Mouse (Mus musculus) erythroblast, adult 5-6 weeks (primary cell): ENCODE data around the gene Olfr1124. TPM values are rescaled to one million over a fixed set of nuclear protein-coding genes. Genes with fewer than 3 reads are reported as not detected.
"Not testable (repeated sequence)": the region's sequence is repeated elsewhere in the genome, so short reads cannot be mapped to it uniquely, and the experiment has no call there.

Source experiments
- ATAC-seq: replicated peaks from 2 replicates; pipeline ENCODE4 v1.8.0; 2016; ENCODE audit warnings: moderate number of reproducible peaks, mild to moderate bottlenecking, moderate TSS enrichment, inconsistent platforms; ENCODE audit not compliant: poor library complexity, low FRiP score, severe bottlenecking
- total RNA-seq, 2 experiments: library from RNA; stranded (forward) in 1 of 2; stranded (reverse) in 1 of 2; fragments of 150-400 nt in 1 of 2; fragments of 200-764, 138-1000 nt in 1 of 2; gene quantifications; 2 replicates each; pipeline versions ENCODE4 v1.2.3 to v1.2.4; 2015 to 2017; ENCODE audit warnings: low replicate concordance in 2 of 2

Olfr1124 gene
- total RNA-seq (2015; ENCODE audit: low replicate concordance) (not detected in 2 replicates), total RNA-seq (2017; ENCODE audit: low replicate concordance) (not detected in 2 replicates)

- ATAC-seq: no peak
Measured at GRCm38 (mm10) chr2:87429975-87430374, at the start of gene Olfr1124. Olfr1124 (plus strand) TSS chr2:87430275.

DNA sequence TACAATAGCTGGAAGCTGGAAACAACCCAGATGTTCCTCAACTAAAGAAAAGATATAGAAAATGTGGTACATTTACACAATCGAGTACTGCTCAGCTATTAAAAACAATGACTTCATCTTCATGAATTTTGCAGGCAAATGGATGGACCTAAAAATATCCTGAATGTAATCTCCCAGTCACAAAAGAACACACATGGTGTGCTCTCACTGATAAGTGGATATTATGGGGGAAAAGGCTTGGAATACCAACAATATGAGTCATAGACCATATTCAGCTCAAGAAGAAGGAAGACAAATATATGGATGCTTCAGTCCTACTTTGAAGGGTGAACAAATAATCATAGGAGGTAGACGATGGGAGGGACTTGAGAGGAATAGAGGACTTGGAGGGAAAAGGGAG, 46.1 kb upstream of the Olfr1124 start:
- ATAC-seq: no peak

GRCm38 (mm10) chr2:87385549-87385948, 44.5 kb upstream of the Olfr1124 start, which contains the start of gene Olfr1122:
Olfr1122 (plus strand) TSS chr2:87385849.
- no peak for ATAC-seq

DNA sequence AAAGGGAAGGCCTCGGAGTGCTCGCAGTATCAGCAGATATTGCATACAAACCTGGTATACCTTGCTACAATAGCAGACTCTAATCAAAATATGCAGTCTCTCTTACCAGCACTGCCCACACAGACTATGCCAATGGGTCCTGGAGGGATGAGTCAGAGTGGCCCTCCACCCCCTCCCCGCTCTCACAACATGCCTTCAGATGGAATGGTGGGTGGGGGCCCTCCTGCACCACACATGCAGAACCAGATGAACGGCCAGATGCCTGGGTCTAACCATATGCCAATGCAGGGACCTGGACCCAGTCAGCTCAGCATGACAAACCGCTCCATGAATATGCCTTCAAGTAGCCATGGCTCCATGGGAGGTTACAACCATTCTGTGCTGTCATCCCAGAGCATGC, 36.5 kb upstream of the Olfr1124 start:
- ATAC-seq: not testable (repeated sequence)

GRCm38 (mm10) chr2:87394686-87395085, 35.4 kb upstream of the Olfr1124 start:
- ATAC-seq: not testable (repeated sequence)

GRCm38 (mm10) chr2:87416335-87416734, 13.7 kb upstream of the Olfr1124 start, which contains the start of gene Olfr1123:
Olfr1123 (plus strand) TSS chr2:87416635.
- no peak for ATAC-seq

GRCm38 (mm10) chr2:87437731-87438130, 7.7 kb downstream of the Olfr1124 start:
- no peak for ATAC-seq

- ATAC-seq: no peak
Measured at GRCm38 (mm10) chr2:87453662-87454061, 23.6 kb downstream of the Olfr1124 start, which contains the start of gene Olfr1126. Olfr1126 (plus strand) TSS chr2:87453962.

DNA sequence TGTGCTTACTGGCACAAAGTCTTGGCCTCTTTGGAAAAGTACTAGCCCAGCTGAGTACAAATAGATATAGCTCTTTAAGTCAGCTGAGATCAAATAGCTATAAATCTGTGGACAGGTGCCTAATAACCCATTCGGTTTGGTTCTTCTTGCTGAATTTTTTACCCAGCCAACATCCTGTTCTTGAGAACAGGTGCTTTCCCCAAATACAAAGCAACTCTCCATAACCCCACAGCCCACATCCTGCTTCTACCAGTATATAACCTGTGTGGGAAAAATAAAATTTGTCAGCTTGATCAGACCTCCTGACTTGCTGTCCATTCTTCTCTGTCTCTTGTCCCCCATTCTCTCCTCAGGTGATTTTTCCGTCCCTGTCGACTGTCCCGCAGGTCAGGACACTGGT, 31.7 kb downstream of the Olfr1124 start:
- no peak for ATAC-seq

- no peak for ATAC-seq
Measured at GRCm38 (mm10) chr2:87480207-87480606, 50.1 kb downstream of the Olfr1124 start.

DNA sequence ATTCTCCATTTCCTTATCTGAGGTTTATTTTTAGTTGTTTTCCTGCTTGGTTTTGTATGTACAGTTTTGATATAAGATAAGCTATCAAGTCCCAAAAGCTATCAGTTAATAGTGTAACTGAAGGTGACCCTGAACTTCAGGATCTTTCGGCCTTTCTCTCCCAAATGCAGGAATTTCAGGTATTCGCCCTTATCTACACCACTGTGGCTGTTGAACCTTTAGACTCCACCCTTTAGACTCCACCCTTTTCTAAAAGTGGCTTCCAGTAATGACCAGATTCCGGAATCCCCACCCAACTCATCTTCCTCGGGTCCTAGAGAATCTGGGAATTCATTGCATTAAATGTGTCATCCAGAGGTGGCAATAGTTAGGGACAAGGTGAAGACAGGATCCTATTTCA, 51.1 kb downstream of the Olfr1124 start:
- no peak for ATAC-seq

DNA sequence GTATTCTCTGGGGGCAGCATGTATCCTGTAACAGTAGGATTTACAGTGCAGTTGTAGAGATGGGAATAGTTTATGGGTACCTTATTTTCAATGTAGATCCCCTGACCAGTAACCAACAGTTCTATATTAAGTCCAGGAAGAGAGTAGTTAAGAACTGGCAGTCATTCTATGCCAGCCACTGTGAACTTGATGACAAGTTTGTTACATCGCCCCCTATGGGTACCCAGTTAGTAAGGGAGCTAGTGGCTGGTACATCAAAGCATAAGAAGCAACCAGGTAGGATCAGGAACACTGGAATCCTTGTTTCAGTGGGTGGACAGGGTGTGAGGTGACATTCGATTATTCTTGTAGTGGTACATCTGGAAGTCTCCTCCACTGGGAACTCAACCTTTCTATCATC, 52.2 kb downstream of the Olfr1124 start:
- no peak for ATAC-seq

Other genes starting within 250 kb of the Olfr1124 start
- gene Olfr1112, start 242.5 kb upstream of the Olfr1124 start, total RNA-seq (2015; ENCODE audit: low replicate concordance): not detected in 2 replicates
- gene Olfr1112, start 242.5 kb upstream of the Olfr1124 start, total RNA-seq (2017; ENCODE audit: low replicate concordance): not detected in 2 replicates
- not detected in 2 replicates for gene Olfr1113, start 221.3 kb upstream of the Olfr1124 start, total RNA-seq (2015; ENCODE audit: low replicate concordance)
- gene Olfr1113, start 221.3 kb upstream of the Olfr1124 start, total RNA-seq (2017; ENCODE audit: low replicate concordance): not detected in 2 replicates
- gene Olfr1115, start 182.3 kb upstream of the Olfr1124 start, total RNA-seq (2015; ENCODE audit: low replicate concordance): not detected in 2 replicates
- gene Olfr1115, start 182.3 kb upstream of the Olfr1124 start, total RNA-seq (2017; ENCODE audit: low replicate concordance): 0.70 TPM in 1 of 2 replicates, not detected in the other
- not detected in 2 replicates for gene Olfr1116, start 162.7 kb upstream of the Olfr1124 start, total RNA-seq (2015; ENCODE audit: low replicate concordance)
- gene Olfr1116, start 162.7 kb upstream of the Olfr1124 start, total RNA-seq (2017; ENCODE audit: low replicate concordance): under 0.01 TPM in 1 of 2 replicates, not detected in the other
- not detected in 2 replicates for gene Olfr1118, start 122.7 kb upstream of the Olfr1124 start, total RNA-seq (2015; ENCODE audit: low replicate concordance)
- gene Olfr1118, start 122.7 kb upstream of the Olfr1124 start, total RNA-seq (2017; ENCODE audit: low replicate concordance): not detected in 2 replicates
- gene Olfr1120, start 75.5 kb upstream of the Olfr1124 start, total RNA-seq (2015; ENCODE audit: low replicate concordance): not detected in 2 replicates
- gene Olfr1120, start 75.5 kb upstream of the Olfr1124 start, total RNA-seq (2017; ENCODE audit: low replicate concordance): not detected in 2 replicates
- not detected in 2 replicates for gene Olfr1121, start 60.4 kb upstream of the Olfr1124 start, total RNA-seq (2015; ENCODE audit: low replicate concordance)
- not detected in 2 replicates for gene Olfr1121, start 60.4 kb upstream of the Olfr1124 start, total RNA-seq (2017; ENCODE audit: low replicate concordance)
- not detected in 2 replicates for gene Olfr1122, start 44.4 kb upstream of the Olfr1124 start, total RNA-seq (2015; ENCODE audit: low replicate concordance)
- gene Olfr1122, start 44.4 kb upstream of the Olfr1124 start, total RNA-seq (2017; ENCODE audit: low replicate concordance): 0.09 TPM in 1 of 2 replicates, not detected in the other
- not detected in 2 replicates for gene Olfr1123, start 13.6 kb upstream of the Olfr1124 start, total RNA-seq (2015; ENCODE audit: low replicate concordance)
- gene Olfr1123, start 13.6 kb upstream of the Olfr1124 start, total RNA-seq (2017; ENCODE audit: low replicate concordance): not detected in 2 replicates
- not detected in 2 replicates for gene Olfr1126, start 23.7 kb downstream of the Olfr1124 start, total RNA-seq (2015; ENCODE audit: low replicate concordance)
- gene Olfr1126, start 23.7 kb downstream of the Olfr1124 start, total RNA-seq (2017; ENCODE audit: low replicate concordance): 2.6 TPM in 1 of 2 replicates, not detected in the other
- gene Pramel7, start 66.8 kb downstream of the Olfr1124 start, total RNA-seq (2015; ENCODE audit: low replicate concordance): not detected in 2 replicates
- gene Pramel7, start 66.8 kb downstream of the Olfr1124 start, total RNA-seq (2017; ENCODE audit: low replicate concordance): not detected in 2 replicates
- gene Pramel6, start 76.3 kb downstream of the Olfr1124 start, total RNA-seq (2015; ENCODE audit: low replicate concordance): not detected in 2 replicates
- not detected in 2 replicates for gene Pramel6, start 76.3 kb downstream of the Olfr1124 start, total RNA-seq (2017; ENCODE audit: low replicate concordance)
- gene Olfr153, start 101.5 kb downstream of the Olfr1124 start, total RNA-seq (2015; ENCODE audit: low replicate concordance): 1.5 TPM in 1 of 2 replicates, not detected in the other
- gene Olfr153, start 101.5 kb downstream of the Olfr1124 start, total RNA-seq (2017; ENCODE audit: low replicate concordance): not detected in 2 replicates
- gene Olfr1128, start 115.3 kb downstream of the Olfr1124 start, total RNA-seq (2015; ENCODE audit: low replicate concordance): not detected in 2 replicates
- not detected in 2 replicates for gene Olfr1128, start 115.3 kb downstream of the Olfr1124 start, total RNA-seq (2017; ENCODE audit: low replicate concordance)
- not detected in 2 replicates for gene Olfr1129, start 143.6 kb downstream of the Olfr1124 start, total RNA-seq (2015; ENCODE audit: low replicate concordance)
- not detected in 2 replicates for gene Olfr1129, start 143.6 kb downstream of the Olfr1124 start, total RNA-seq (2017; ENCODE audit: low replicate concordance)
- not detected in 2 replicates for gene Olfr1130, start 175.9 kb downstream of the Olfr1124 start, total RNA-seq (2015; ENCODE audit: low replicate concordance)
- gene Olfr1130, start 175.9 kb downstream of the Olfr1124 start, total RNA-seq (2017; ENCODE audit: low replicate concordance): not detected in 2 replicates
- gene Olfr1131, start 196.8 kb downstream of the Olfr1124 start, total RNA-seq (2015; ENCODE audit: low replicate concordance): not detected in 2 replicates
- not detected in 2 replicates for gene Olfr1131, start 196.8 kb downstream of the Olfr1124 start, total RNA-seq (2017; ENCODE audit: low replicate concordance)
- gene Olfr1132, start 207.3 kb downstream of the Olfr1124 start, total RNA-seq (2015; ENCODE audit: low replicate concordance): not detected in 2 replicates
- 0.85 TPM in 1 of 2 replicates, not detected in the other for gene Olfr1132, start 207.3 kb downstream of the Olfr1124 start, total RNA-seq (2017; ENCODE audit: low replicate concordance)
- not detected in 2 replicates for gene Olfr1133, start 217.1 kb downstream of the Olfr1124 start, total RNA-seq (2015; ENCODE audit: low replicate concordance)
- not detected in 2 replicates for gene Olfr1133, start 217.1 kb downstream of the Olfr1124 start, total RNA-seq (2017; ENCODE audit: low replicate concordance)
- gene Olfr1134, start 228.2 kb downstream of the Olfr1124 start, total RNA-seq (2015; ENCODE audit: low replicate concordance): not detected in 2 replicates
- not detected in 2 replicates for gene Olfr1134, start 228.2 kb downstream of the Olfr1124 start, total RNA-seq (2017; ENCODE audit: low replicate concordance)
- gene Olfr1135, start 243.4 kb downstream of the Olfr1124 start, total RNA-seq (2015; ENCODE audit: low replicate concordance): not detected in 2 replicates
- gene Olfr1135, start 243.4 kb downstream of the Olfr1124 start, total RNA-seq (2017; ENCODE audit: low replicate concordance): not detected in 2 replicates